Mouse (Mus musculus) stomach, postnatal 0 days (tissue): Measurements from ENCODE around the gene Zpr1.

Experiments used
- CTCF ChIP-seq: IDR thresholded peaks from 2 replicates; pipeline ENCODE4 v1.5.1; 2016; ENCODE audit warnings: antibody characterized with exemption, low read depth, mild to moderate bottlenecking, moderate library complexity
- EP300 ChIP-seq: optimal IDR thresholded peaks from 2 replicates; pipeline ENCODE3; 2016; ENCODE audit warnings: antibody characterized with exemption

DNA sequence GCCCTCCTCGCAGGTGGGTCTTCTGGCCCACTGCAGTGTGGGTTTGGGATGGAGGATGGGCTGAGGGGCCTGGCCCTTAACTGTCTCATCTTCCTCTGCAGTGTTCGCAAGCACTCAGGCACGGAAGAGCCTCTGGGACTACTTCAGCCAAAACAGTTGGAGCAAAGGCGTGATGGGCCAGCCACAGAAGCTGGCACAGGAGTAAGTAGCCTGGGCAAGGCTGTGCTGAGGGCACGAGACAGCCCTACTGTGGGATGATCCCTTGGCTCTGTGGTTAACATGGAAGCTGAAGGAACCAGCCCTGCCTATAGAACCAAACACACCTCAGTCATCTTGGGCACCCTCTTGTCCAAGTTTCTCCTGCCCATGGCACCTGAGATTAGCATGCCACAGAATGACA, 3.7 kb upstream of the Zpr1 start:
- TF ChIP-seq CTCF (no peak), EP300 (no peak)
